Mouse (Mus musculus): ENCODE results near the gene Gpr141.

- no peak for TF ChIP-seq POLR2A (IDR thresholded peaks at IDR 0.05; ENCODE audit: control insufficient read depth, extremely low read depth, insufficient read depth, low read length, poor library complexity)
- no peak for TF ChIP-seq CTCF (IDR thresholded peaks at IDR 0.05; ENCODE audit: borderline replicate concordance, control insufficient read depth, extremely low read depth, insufficient read depth, low read length, poor library complexity)
These were observed 29.6 kb downstream of the Gpr141 start for GRCm38 (mm10) chr13:19794486-19794885.

Measured in thymus, adult 2 months (tissue).